Mouse (Mus musculus) brain, embryonic 14.5 days (tissue): Measurements from ENCODE around the gene Astn2.

Source experiments
- CTCF ChIP-seq: fragments of 200-500 bp; IDR thresholded peaks from 2 replicates; pipeline ENCODE4 v1.5.1; 2012; ENCODE audit warnings: inconsistent platforms, mild to moderate bottlenecking, moderate library complexity, borderline replicate concordance; ENCODE audit not compliant: insufficient read depth, insufficient read length; ENCODE audit errors: extremely low read depth
- POLR2A ChIP-seq: fragments of 200-500 bp; IDR thresholded peaks from 2 replicates; pipeline ENCODE4 v1.6.1; 2012; ENCODE audit warnings: mild to moderate bottlenecking, inconsistent platforms, borderline replicate concordance; ENCODE audit not compliant: poor library complexity, insufficient read depth, insufficient read length, severe bottlenecking; ENCODE audit errors: extremely low read depth

DNA sequence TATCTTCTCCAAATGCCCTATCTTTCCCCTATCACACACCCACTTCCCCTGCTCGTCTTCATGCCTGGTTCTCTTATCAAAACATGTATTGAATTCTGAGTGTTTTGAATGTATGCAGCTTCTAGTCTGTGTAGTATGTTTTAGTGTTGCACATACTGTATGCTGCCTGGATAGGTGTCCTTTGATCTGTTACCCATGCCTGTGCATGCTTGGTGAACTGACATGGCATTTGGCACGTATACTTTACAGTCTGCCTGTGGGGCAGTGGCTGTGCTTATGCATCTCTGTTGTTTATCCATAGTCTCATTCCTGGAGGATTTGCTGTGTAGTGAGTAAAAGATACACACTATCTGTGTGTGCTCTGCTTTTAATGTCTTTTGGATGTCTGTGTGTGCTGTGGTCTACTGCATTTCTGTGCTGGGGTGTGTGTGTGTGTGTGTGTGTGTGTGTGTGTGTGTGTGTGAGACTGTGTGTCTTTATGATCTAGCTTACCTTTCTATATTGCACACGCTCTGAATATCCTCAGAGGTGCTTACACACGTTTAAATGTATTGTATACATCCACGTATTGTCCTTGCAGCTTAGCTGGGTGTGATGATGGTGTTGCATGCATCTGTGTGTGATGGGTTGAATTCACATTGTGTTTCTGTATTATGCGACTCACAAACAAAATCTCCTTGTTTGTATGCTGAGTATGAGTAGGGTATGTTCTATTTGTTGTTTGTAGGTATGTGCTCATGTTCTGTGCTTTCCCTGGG is 908.5 kb downstream of the Astn2 start:
- TF ChIP-seq POLR2A, result no peak
- no peak for TF ChIP-seq CTCF
